ENCODE assay signal across 8 mouse cellular contexts in the genomic region with DNA sequence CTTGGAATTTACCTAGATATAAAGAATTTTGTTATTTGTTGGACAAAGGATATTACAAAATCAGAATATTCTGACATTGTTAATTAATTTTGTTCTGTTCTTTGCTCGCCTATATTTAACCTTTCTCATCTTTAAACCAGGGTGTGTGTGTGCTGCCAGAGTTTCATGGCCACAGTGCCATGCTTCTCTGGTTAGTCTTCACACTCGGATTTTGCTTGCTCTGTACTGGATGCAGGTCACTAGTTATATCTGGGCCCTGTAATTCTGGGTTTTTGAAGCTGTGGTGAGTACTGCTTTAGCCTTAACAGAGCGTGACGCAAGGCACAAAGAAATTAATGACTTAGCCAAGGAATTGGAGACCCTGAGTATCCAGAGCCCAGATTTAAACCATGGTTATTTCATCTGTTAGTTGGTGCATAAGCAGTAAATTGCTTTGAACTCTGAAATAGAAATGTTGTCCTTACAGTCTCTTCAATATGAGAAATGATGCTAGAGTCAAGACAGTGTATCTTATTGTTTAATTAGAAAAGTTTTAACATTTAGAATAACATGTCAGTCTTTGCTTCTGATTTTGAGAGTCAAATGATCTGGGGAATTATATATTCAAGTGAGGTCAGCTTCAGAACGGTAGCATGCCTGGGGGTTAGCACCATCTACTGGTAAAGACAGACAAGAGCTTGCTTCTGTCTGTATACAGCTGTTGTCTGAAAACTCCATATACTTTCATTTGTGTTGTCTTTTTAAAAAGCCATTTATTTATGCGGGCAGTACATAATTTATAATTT. TPM values are rescaled to one million over a fixed set of nuclear protein-coding genes. Genes with fewer than 3 reads are reported as not detected.
DNase-seq lines count a peak whose midpoint lies in the region; ATAC-seq and TF ChIP-seq lines count a peak whose summit lies in the region.

No protein-coding gene starts in this region.

- H3K27ac ChIP-seq in forebrain, embryonic 13.5 days: no peak overlapping the region
- H3K27ac ChIP-seq in forebrain, embryonic 10.5 days: no peak overlapping the region
- H3K27ac ChIP-seq in hindbrain, postnatal 0 days: no peak overlapping the region
- peak overlapping the region; percentile 39; the same call in 1 of the 2 replicates for H3K27ac ChIP-seq in midbrain, embryonic 12.5 days (replicated peaks)

- peak; percentile 78 for ATAC-seq in forebrain, embryonic 13.5 days
- peak; percentile 58; the same call in 1 of the 2 replicates for ATAC-seq in hindbrain, postnatal 0 days
- ATAC-seq in midbrain, embryonic 12.5 days (ENCODE audit: low FRiP score, low read depth): peak; percentile 75

- no peaks in the 10 kb centered on the region for H3K9me3 ChIP-seq in forebrain, embryonic 13.5 days (replicated peaks)
- no peaks in the 10 kb centered on the region for H3K9me3 ChIP-seq in forebrain, embryonic 10.5 days
- H3K9me3 ChIP-seq in hindbrain, postnatal 0 days (ENCODE audit: low read length): no peaks in the 10 kb centered on the region
- no peaks in the 10 kb centered on the region for H3K9me3 ChIP-seq in midbrain, embryonic 12.5 days

- no peak overlapping the region for H3K9ac ChIP-seq in forebrain, embryonic 13.5 days
- H3K9ac ChIP-seq in hindbrain, postnatal 0 days (replicated peaks; ENCODE audit: low read length): no peak overlapping the region
- no peak overlapping the region for H3K9ac ChIP-seq in midbrain, embryonic 12.5 days (replicated peaks)

- peak; percentile 79 for TF ChIP-seq CTCF in hindbrain, postnatal 0 days (IDR thresholded peaks at IDR 0.05; ENCODE audit: low read depth)

- no peaks in the 10 kb centered on the region for H3K27me3 ChIP-seq in forebrain, embryonic 13.5 days
- H3K27me3 ChIP-seq in forebrain, embryonic 10.5 days (ENCODE audit: poor library complexity, severe bottlenecking): no peaks in the 10 kb centered on the region
- no peaks in the 10 kb centered on the region for H3K27me3 ChIP-seq in hindbrain, postnatal 0 days (ENCODE audit: insufficient read depth, low read length)
- H3K27me3 ChIP-seq in midbrain, embryonic 12.5 days: no peaks in the 10 kb centered on the region

- 46% methylated on average over 6 of the region's 6 CpGs for WGBS in forebrain, embryonic 13.5 days
- WGBS in forebrain, embryonic 10.5 days: 48% methylated on average over 6 of the region's 6 CpGs
- WGBS in hindbrain, postnatal 0 days: 47% methylated on average over 6 of the region's 6 CpGs
- 40% methylated on average over 6 of the region's 6 CpGs for WGBS in midbrain, embryonic 12.5 days

- H3K36me3 ChIP-seq in forebrain, embryonic 13.5 days (ENCODE audit: poor library complexity, severe bottlenecking): no peaks in the 10 kb centered on the region
- peaks cover 3% of the 10 kb centered on the region; the same call in 1 of the 2 replicates for H3K36me3 ChIP-seq in forebrain, embryonic 10.5 days (replicated peaks)
- no peaks in the 10 kb centered on the region for H3K36me3 ChIP-seq in hindbrain, postnatal 0 days (ENCODE audit: insufficient read depth, low read length)
- H3K36me3 ChIP-seq in midbrain, embryonic 12.5 days: no peaks in the 10 kb centered on the region

- H3K4me1 ChIP-seq in forebrain, embryonic 13.5 days: no peaks in the 10 kb centered on the region
- 0 out of 2 replicates have a peak, but pooled peaks cover 3% of the 10 kb centered on the region for H3K4me1 ChIP-seq in forebrain, embryonic 10.5 days
- no peaks in the 10 kb centered on the region for H3K4me1 ChIP-seq in hindbrain, postnatal 0 days (ENCODE audit: insufficient read depth, low read length)
- H3K4me1 ChIP-seq in midbrain, embryonic 12.5 days: 0 out of 2 replicates have a peak, but pooled peaks cover 3% of the 10 kb centered on the region

- H3K4me2 ChIP-seq in forebrain, embryonic 13.5 days: no peak overlapping the region
- H3K4me2 ChIP-seq in hindbrain, postnatal 0 days (ENCODE audit: low read depth, low read length): no peak overlapping the region
- no peak overlapping the region for H3K4me2 ChIP-seq in midbrain, embryonic 12.5 days (replicated peaks)

- no peak for DNase-seq in forebrain, embryonic 10.5 days (ENCODE audit: extremely low spot score, low spot score)
- DNase-seq in right cerebral cortex, adult 18-20 months: peak; percentile 43
- DNase-seq in right cerebral cortex, postnatal 25 days: no peak
- peak; percentile 48 to 49 for DNase-seq in cerebellum, postnatal 14 days
- peak; percentile 74 for DNase-seq in hindbrain, postnatal 0 days (ENCODE audit: low spot score)
- no peak for DNase-seq in yolk sac, embryonic 10.5 days (ENCODE audit: low spot score)

- no peak overlapping the region for H3K4me3 ChIP-seq in forebrain, embryonic 13.5 days
- H3K4me3 ChIP-seq in forebrain, embryonic 10.5 days: no peak overlapping the region
- H3K4me3 ChIP-seq in hindbrain, postnatal 0 days (ENCODE audit: low read length): no peak overlapping the region
- H3K4me3 ChIP-seq in midbrain, embryonic 12.5 days: no peak overlapping the region

RNA-seq across cellular contexts. Expression of a gene that starts 19.2 kb away (rescaled TPM):
- 5.8 and 6.8 TPM in 2 replicates for polyA plus RNA-seq in forebrain, embryonic 13.5 days (2015; fragmentation: Nextera tagmentation; extraction: Ambion mirVana)
- polyA plus RNA-seq in forebrain, embryonic 10.5 days (2016; fragmentation: Nextera tagmentation; extraction: Ambion mirVana): 5.9 and 6.2 TPM in 2 replicates
- 3.3 and 3.6 TPM in 2 replicates for total RNA-seq in hindbrain, postnatal 0 days (2014; rRNA removed)
- polyA plus RNA-seq in hindbrain, postnatal 0 days (2015; fragmentation: Nextera tagmentation; extraction: Ambion mirVana): 6.2 and 7.0 TPM in 2 replicates
- polyA plus RNA-seq in midbrain, embryonic 12.5 days (2016; fragmentation: Nextera tagmentation; extraction: Ambion mirVana): 12.7 and 12.8 TPM in 2 replicates

Comparison
In these comparisons a context has a peak if more than half of its experiments do, and no peak if none do; other contexts are left out.
1. DNase-seq: peak in right cerebral cortex, adult 18-20 months (single experiment), cerebellum, postnatal 14 days (2 of 2) and hindbrain, postnatal 0 days (single experiment); none in forebrain, embryonic 10.5 days (single experiment), right cerebral cortex, postnatal 25 days (single experiment) and yolk sac, embryonic 10.5 days (single experiment).
2. Peak in every context shown above with its lines, with median percentiles within 50 percentile points of each other: ATAC-seq.